ENCODE assay signal across 9 mouse cellular contexts in genomic region chr7:18893009-18893408, GRCm38 (mm10). TPM values are rescaled to one million over a fixed set of nuclear protein-coding genes. Genes with fewer than 3 reads are reported as not detected.
DNase-seq lines count a peak whose midpoint lies in the region; ATAC-seq and TF ChIP-seq lines count a peak whose summit lies in the region.
"Had no signal": no experiment of that assay in that cellular context is flagged by ENCODE, and none has a peak within 500 bp of the region (broad histone marks: within the 10 kb centered on the region; RNA-seq: fewer than 3 reads in every experiment).

No protein-coding gene starts in this region.

- 22% methylated on average over 25 of the region's 27 CpGs for WGBS in kidney, postnatal 0 days
- 30% methylated on average over 27 of the region's 27 CpGs for WGBS in forebrain, embryonic 12.5 days
- WGBS in intestine, embryonic 15.5 days = 29% methylated on average over 27 of the region's 27 CpGs

- no peaks in the 10 kb centered on the region for H3K27me3 ChIP-seq in kidney, postnatal 0 days (ENCODE audit: insufficient read depth, low read length)
- peaks cover 31% of the 10 kb centered on the region for H3K27me3 ChIP-seq in forebrain, embryonic 12.5 days
- H3K27me3 ChIP-seq in intestine, embryonic 15.5 days (replicated peaks) = peaks cover 7% of the 10 kb centered on the region

- peak overlapping the region; percentile 28; the same call in 1 of the 2 replicates for H3K4me3 ChIP-seq in kidney, postnatal 0 days (replicated peaks; ENCODE audit: low read depth, low read length)
- H3K4me3 ChIP-seq in forebrain, embryonic 12.5 days (replicated peaks) = peak overlapping the region; percentile 37
- no peak overlapping the region for H3K4me3 ChIP-seq in intestine, embryonic 15.5 days (replicated peaks)

- DNase-seq in kidney, postnatal 0 days (ENCODE audit: low spot score) = no peak
- DNase-seq in kidney, adult 9 months = no peak
- DNase-seq in neural tube, embryonic 10.5 days (ENCODE audit: extremely low spot score, low spot score) = peak; percentile 29
- no peak for DNase-seq in urinary bladder, adult 18-20 months (ENCODE audit: low spot score in 2 of 2)
- DNase-seq in ovary, adult 18-20 months (ENCODE audit: low spot score) = no peak
- no peak for DNase-seq in lung, postnatal 10 days

- TF ChIP-seq CTCF in kidney, postnatal 0 days (IDR thresholded peaks at IDR 0.05; ENCODE audit: low read depth) = no peak

- H3K4me1 ChIP-seq in kidney, postnatal 0 days (replicated peaks; ENCODE audit: insufficient read depth, low read length) = peaks cover 19% of the 10 kb centered on the region
- peaks cover 26% of the 10 kb centered on the region for H3K4me1 ChIP-seq in forebrain, embryonic 12.5 days
- H3K4me1 ChIP-seq in intestine, embryonic 15.5 days (replicated peaks) = peaks cover 20% of the 10 kb centered on the region

- no peaks in the 10 kb centered on the region for H3K36me3 ChIP-seq in kidney, postnatal 0 days (ENCODE audit: insufficient read depth, low read length)
- peaks cover 4% of the 10 kb centered on the region; the same call in 1 of the 2 replicates for H3K36me3 ChIP-seq in forebrain, embryonic 12.5 days (replicated peaks)
- H3K36me3 ChIP-seq in intestine, embryonic 15.5 days = peaks cover 4% of the 10 kb centered on the region; the same call in 1 of the 2 replicates

- no peak overlapping the region for H3K9ac ChIP-seq in kidney, postnatal 0 days (ENCODE audit: low read depth, low read length)
- H3K9ac ChIP-seq in forebrain, embryonic 12.5 days = no peak overlapping the region; the same call in 1 of the 2 replicates
- no peak overlapping the region; the same call in 1 of the 2 replicates for H3K9ac ChIP-seq in intestine, embryonic 15.5 days

- H3K27ac ChIP-seq in kidney, postnatal 0 days = no peak overlapping the region
- no peak overlapping the region for H3K27ac ChIP-seq in forebrain, embryonic 12.5 days
- H3K27ac ChIP-seq in intestine, embryonic 15.5 days = no peak overlapping the region

- peak overlapping the region; percentile 85 for H3K4me2 ChIP-seq in kidney, postnatal 0 days (ENCODE audit: low read length)
- H3K4me2 ChIP-seq in forebrain, embryonic 12.5 days = peak overlapping the region; percentile 65
- H3K4me2 ChIP-seq in intestine, embryonic 15.5 days (replicated peaks) = peak overlapping the region; percentile 96

- peak; percentile 44 for ATAC-seq in kidney, postnatal 0 days (replicated peaks; ENCODE audit: low FRiP score, low read depth)
- ATAC-seq in forebrain, embryonic 12.5 days (ENCODE audit: low FRiP score) = peak; percentile 37
- ATAC-seq in intestine, embryonic 15.5 days = peak; percentile 27

- H3K9me3 ChIP-seq in kidney, postnatal 0 days (replicated peaks; ENCODE audit: low read length) = no peaks in the 10 kb centered on the region
- H3K9me3 ChIP-seq in forebrain, embryonic 12.5 days = no peaks in the 10 kb centered on the region
- H3K9me3 ChIP-seq in intestine, embryonic 15.5 days = no peaks in the 10 kb centered on the region

RNA-seq across cellular contexts. Expression of gene Ccdc61, which starts 17.2 kb away (rescaled TPM):
- 22.4 and 26.3 TPM in 2 replicates for polyA plus RNA-seq in kidney, postnatal 0 days (2015; fragmentation: Nextera tagmentation; extraction: Ambion mirVana)
- 39.7 and 41.0 TPM in 2 replicates for polyA plus RNA-seq in forebrain, embryonic 12.5 days (2016; fragmentation: Nextera tagmentation; extraction: Ambion mirVana)
- polyA plus RNA-seq in intestine, embryonic 15.5 days (2015; fragmentation: Nextera tagmentation; extraction: Ambion mirVana) = 25.2 and 29.2 TPM in 2 replicates

RNA-seq across cellular contexts. Expression of gene Pglyrp1, which starts 21.9 kb away (rescaled TPM):
- polyA plus RNA-seq in kidney, postnatal 0 days (2015; fragmentation: Nextera tagmentation; extraction: Ambion mirVana) = 2.6 and 3.2 TPM in 2 replicates
- 1.8 and 3.1 TPM in 2 replicates for polyA plus RNA-seq in forebrain, embryonic 12.5 days (2016; fragmentation: Nextera tagmentation; extraction: Ambion mirVana)
- 53.1 and 72.8 TPM in 2 replicates for polyA plus RNA-seq in intestine, embryonic 15.5 days (2015; fragmentation: Nextera tagmentation; extraction: Ambion mirVana)

RNA-seq across cellular contexts. Expression of gene Nova2, which starts 32.7 kb away (rescaled TPM):
- 0.55 and 0.58 TPM in 2 replicates for polyA plus RNA-seq in kidney, postnatal 0 days (2015; fragmentation: Nextera tagmentation; extraction: Ambion mirVana)
- polyA plus RNA-seq in forebrain, embryonic 12.5 days (2016; fragmentation: Nextera tagmentation; extraction: Ambion mirVana) = 10.8 and 11.3 TPM in 2 replicates
- 0.49 and 0.57 TPM in 2 replicates for polyA plus RNA-seq in intestine, embryonic 15.5 days (2015; fragmentation: Nextera tagmentation; extraction: Ambion mirVana)
- polyA plus RNA-seq: erythroblast, embryonic 14.5 days had no signal

RNA-seq across cellular contexts. Expression of gene Mill2, which starts 53.2 kb away (rescaled TPM):
- polyA plus RNA-seq in kidney, postnatal 0 days (2015; fragmentation: Nextera tagmentation; extraction: Ambion mirVana) = 2.0 and 2.5 TPM in 2 replicates
- 0.09 and 0.18 TPM in 2 replicates for polyA plus RNA-seq in forebrain, embryonic 12.5 days (2016; fragmentation: Nextera tagmentation; extraction: Ambion mirVana)
- polyA plus RNA-seq in intestine, embryonic 15.5 days (2015; fragmentation: Nextera tagmentation; extraction: Ambion mirVana) = 0.73 TPM in 2 replicates
- polyA plus RNA-seq: erythroblast, embryonic 14.5 days had no signal

Comparison
In these comparisons a context has a peak if more than half of its experiments do, and no peak if none do; other contexts are left out.
1. RNA of gene Pglyrp1, which starts 21.9 kb away (polyA plus RNA-seq): 53.1 to 72.8 TPM in intestine, embryonic 15.5 days; 2.6 to 3.2 TPM in kidney, postnatal 0 days and 1.8 to 3.1 TPM in forebrain, embryonic 12.5 days; every median in the first group is over 10 times any median in the second.
2. Peak in every context shown above with its lines, with median percentiles within 50 percentile points of each other: ATAC-seq and H3K4me2 ChIP-seq.